Mouse (Mus musculus) liver, embryonic 16.5 days (tissue): ENCODE measurements around the gene Olfr487. TPM values are rescaled to one million over a fixed set of nuclear protein-coding genes. Genes with fewer than 3 reads are reported as not detected.

Experiments used
- ATAC-seq: fragments of 200-750 bp; cut with Nextera tagmentation; 2 replicates; pipeline ENCODE4 v1.8.0; 2017; ENCODE audit warnings: low read depth, mild to moderate bottlenecking, moderate number of reproducible peaks, moderate library complexity
- H3K27ac ChIP-seq: fragments of 300-500 bp; sonication (generic); 2 replicates; pipeline ENCODE4 v1.5.1; 2014; ENCODE audit warnings: mild to moderate bottlenecking, low read length
- H3K27me3 ChIP-seq: fragments of 300-500 bp; sonication (generic); 2 replicates; pipeline ENCODE4 v1.6.1; 2014; ENCODE audit warnings: low read depth, low read length, mixed read lengths; ENCODE audit not compliant: control insufficient read depth, insufficient read depth
- H3K36me3 ChIP-seq: fragments of 300-500 bp; sonication (generic); 2 replicates; pipeline ENCODE4 v1.6.1; 2014; ENCODE audit warnings: mild to moderate bottlenecking; ENCODE audit not compliant: control insufficient read depth, insufficient read depth
- H3K4me1 ChIP-seq: fragments of 300-500 bp; sonication (generic); 2 replicates; pipeline ENCODE4 v1.6.1; 2014; ENCODE audit warnings: low read depth, low read length, mixed read lengths; ENCODE audit not compliant: control insufficient read depth
- H3K4me2 ChIP-seq: fragments of 300-500 bp; sonication (generic); 2 replicates; pipeline ENCODE4 v1.6.1; 2014; ENCODE audit warnings: low read depth, low read length, mixed read lengths
- H3K4me3 ChIP-seq: fragments of 300-500 bp; sonication (generic); 2 replicates; pipeline ENCODE4 v1.5.1; 2014; ENCODE audit warnings: low read depth, mild to moderate bottlenecking, low read length
- H3K9ac ChIP-seq: fragments of 300-500 bp; sonication (generic); 2 replicates; pipeline ENCODE4 v1.6.1; 2014; ENCODE audit warnings: low read depth, low read length
- H3K9me3 ChIP-seq: fragments of 300-500 bp; sonication (generic); replicated peaks from 2 replicates; pipeline ENCODE4 v1.6.1; 2016; ENCODE audit warnings: low read length; ENCODE audit not compliant: control insufficient read depth
- polyA plus RNA-seq: library from polyadenylated mRNA; unstranded; fragments of >200 nt; fragmentation: Nextera tagmentation; extraction: Ambion mirVana; gene quantifications from 2 replicates; pipeline ENCODE4 v1.2.1, GENCODE M21; 2015

The Olfr487 gene
- polyA plus RNA-seq, 1 experiment from 2014 or later, result not detected

GRCm38 (mm10) chr7:108159771-108160170 lies 54.7 kb downstream of the Olfr487 start, which contains the start of gene Olfr485:
TSS of gene Olfr485 (minus strand) at chr7:108159871.
- no peaks in the 10 kb centered on the region for H3K27me3 ChIP-seq
- H3K9me3 ChIP-seq, result no peaks in the 10 kb centered on the region
- H3K9ac ChIP-seq, result no peak within 1 kb of the TSS
- H3K27ac ChIP-seq, result no peak within 1 kb of the TSS
- H3K4me2 ChIP-seq, result no peak within 1 kb of the TSS
- no peak for ATAC-seq
- no peaks in the 10 kb centered on the region for H3K4me1 ChIP-seq
- no peaks in the 10 kb centered on the region for H3K36me3 ChIP-seq
- H3K4me3 ChIP-seq, result no peak within 1 kb of the TSS

Other genes with a start within 250 kb of the Olfr487 start
- gene Olfr476, start 249.8 kb downstream of the Olfr487 start, polyA plus RNA-seq, result not detected in 2 replicates
- gene Olfr477, start 227.9 kb downstream of the Olfr487 start, polyA plus RNA-seq, result not detected in 2 replicates
- gene Olfr478, start 180.6 kb downstream of the Olfr487 start, polyA plus RNA-seq, result not detected in 2 replicates
- gene Olfr479, start 163.9 kb downstream of the Olfr487 start, polyA plus RNA-seq, result not detected in 2 replicates
- gene Olfr480, start 147.3 kb downstream of the Olfr487 start, polyA plus RNA-seq, result not detected in 2 replicates
- gene Olfr481, start 134.8 kb downstream of the Olfr487 start, polyA plus RNA-seq, result not detected in 2 replicates
- not detected in 2 replicates for gene Olfr482, start 117.0 kb downstream of the Olfr487 start, polyA plus RNA-seq
- not detected in 2 replicates for gene Olfr483, start 113.8 kb downstream of the Olfr487 start, polyA plus RNA-seq
- not detected in 2 replicates for gene Olfr484, start 87.2 kb downstream of the Olfr487 start, polyA plus RNA-seq
- not detected in 2 replicates for gene Olfr485, start 54.8 kb downstream of the Olfr487 start, polyA plus RNA-seq
- not detected in 2 replicates for gene Olfr486, start 41.9 kb downstream of the Olfr487 start, polyA plus RNA-seq
- gene Olfr488, start 43.7 kb upstream of the Olfr487 start, polyA plus RNA-seq, result not detected in 2 replicates
- gene Olfr490, start 74.3 kb upstream of the Olfr487 start, polyA plus RNA-seq, result not detected in 2 replicates
- gene Olfr491, start 98.8 kb upstream of the Olfr487 start, polyA plus RNA-seq, result not detected in 2 replicates
- gene Olfr492, start 109.0 kb upstream of the Olfr487 start, polyA plus RNA-seq, result not detected in 2 replicates
- not detected in 2 replicates for gene Olfr493, start 132.3 kb upstream of the Olfr487 start, polyA plus RNA-seq
- not detected in 2 replicates for gene Olfr494, start 150.7 kb upstream of the Olfr487 start, polyA plus RNA-seq
- gene Olfr495, start 178.5 kb upstream of the Olfr487 start, polyA plus RNA-seq, result not detected in 2 replicates
- gene Olfr497, start 205.8 kb upstream of the Olfr487 start, polyA plus RNA-seq, result not detected in 2 replicates